ENCODE assay signal across 8 mouse cellular contexts in the genomic region with DNA sequence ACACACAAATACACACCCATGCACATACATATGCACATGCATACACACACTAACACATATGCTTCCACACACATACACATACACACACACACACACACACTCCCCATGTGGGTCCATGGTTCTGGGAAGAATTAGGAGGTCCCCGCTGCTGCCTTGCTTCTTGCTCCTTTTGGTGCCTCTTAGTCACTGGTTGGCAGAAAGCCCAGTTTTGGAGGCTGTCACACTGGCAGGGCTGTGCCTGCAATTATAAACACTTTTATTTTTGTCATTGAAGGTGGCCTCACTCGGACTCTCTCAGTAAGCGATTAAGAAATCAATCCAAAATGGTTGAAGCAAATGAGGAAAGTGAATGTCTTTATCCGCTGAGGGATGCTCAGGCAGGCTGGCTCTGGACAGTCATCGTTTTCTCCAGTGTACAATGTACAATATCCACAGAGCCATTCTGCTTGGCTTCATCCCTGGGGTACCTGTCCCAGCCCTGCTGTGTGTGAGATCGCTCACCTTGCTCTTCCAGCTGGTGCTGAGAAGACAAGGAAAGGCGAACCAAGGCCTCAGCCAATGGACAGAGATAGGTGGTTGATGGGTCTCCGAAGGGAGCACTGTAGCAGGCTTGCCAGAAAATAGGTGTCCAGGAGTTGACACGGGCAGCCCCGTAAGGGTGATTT.
DNase-seq lines count a peak whose midpoint lies in the region; ATAC-seq and TF ChIP-seq lines count a peak whose summit lies in the region.

No protein-coding gene starts in this region.

- no peak overlapping the region for H3K27ac ChIP-seq in hindbrain, embryonic 16.5 days (ENCODE audit: low read depth, low read length)
- H3K27ac ChIP-seq in hindbrain, embryonic 12.5 days: no peak overlapping the region
- peak overlapping the region; percentile 37; the same call in 1 of the 2 replicates for H3K27ac ChIP-seq in left cerebral cortex, adult 2 months
- H3K27ac ChIP-seq in liver, postnatal 0 days (ENCODE audit: low read depth): no peak overlapping the region
- no peak overlapping the region for H3K27ac ChIP-seq in midbrain, embryonic 13.5 days

- intact Hi-C loops in left cerebral cortex, adult 2 months (cut with DNase I): no loop called here

- H3K4me2 ChIP-seq in hindbrain, embryonic 16.5 days (ENCODE audit: low read length): no peak overlapping the region
- H3K4me2 ChIP-seq in hindbrain, embryonic 12.5 days (replicated peaks): no peak overlapping the region
- no peak overlapping the region for H3K4me2 ChIP-seq in liver, postnatal 0 days (ENCODE audit: low read depth, low read length)
- no peak overlapping the region for H3K4me2 ChIP-seq in midbrain, embryonic 13.5 days (replicated peaks)

- no peaks in the 10 kb centered on the region for H3K36me3 ChIP-seq in hindbrain, embryonic 16.5 days (ENCODE audit: control insufficient read depth, insufficient read depth, low read length)
- no peaks in the 10 kb centered on the region for H3K36me3 ChIP-seq in hindbrain, embryonic 12.5 days
- no peaks in the 10 kb centered on the region for H3K36me3 ChIP-seq in liver, postnatal 0 days (replicated peaks; ENCODE audit: insufficient read depth, low read length)
- H3K36me3 ChIP-seq in midbrain, embryonic 13.5 days: no peaks in the 10 kb centered on the region

- H3K9me3 ChIP-seq in hindbrain, embryonic 16.5 days (ENCODE audit: control insufficient read depth, low read length): peaks cover 3% of the 10 kb centered on the region; the same call in 1 of the 2 replicates
- H3K9me3 ChIP-seq in hindbrain, embryonic 12.5 days (replicated peaks): 0 out of 2 replicates have a peak, but pooled peaks cover 5% of the 10 kb centered on the region
- no peaks in the 10 kb centered on the region for H3K9me3 ChIP-seq in liver, postnatal 0 days (ENCODE audit: low read length)
- peaks cover 7% of the 10 kb centered on the region; the same call in 1 of the 2 replicates for H3K9me3 ChIP-seq in midbrain, embryonic 13.5 days

- peaks cover 7% of the 10 kb centered on the region; the same call in 1 of the 2 replicates for H3K4me1 ChIP-seq in hindbrain, embryonic 16.5 days (ENCODE audit: control insufficient read depth, insufficient read depth, low read depth, low read length)
- H3K4me1 ChIP-seq in hindbrain, embryonic 12.5 days: no peaks in the 10 kb centered on the region
- no peaks in the 10 kb centered on the region for H3K4me1 ChIP-seq in liver, postnatal 0 days (ENCODE audit: insufficient read depth)
- no peaks in the 10 kb centered on the region for H3K4me1 ChIP-seq in midbrain, embryonic 13.5 days (replicated peaks)

- 62% methylated on average over 10 of the region's 10 CpGs for WGBS in hindbrain, embryonic 16.5 days
- 86% methylated on average over 10 of the region's 10 CpGs for WGBS in hindbrain, embryonic 12.5 days
- 76% methylated on average over 10 of the region's 10 CpGs for WGBS in liver, postnatal 0 days (ENCODE audit: insufficient replicate concordance)
- 82% methylated on average over 10 of the region's 10 CpGs for WGBS in midbrain, embryonic 13.5 days

- H3K27me3 ChIP-seq in hindbrain, embryonic 16.5 days (replicated peaks; ENCODE audit: control insufficient read depth, insufficient read depth, low read length): no peaks in the 10 kb centered on the region
- no peaks in the 10 kb centered on the region for H3K27me3 ChIP-seq in hindbrain, embryonic 12.5 days
- H3K27me3 ChIP-seq in liver, postnatal 0 days (ENCODE audit: insufficient read depth, low read length): no peaks in the 10 kb centered on the region
- H3K27me3 ChIP-seq in midbrain, embryonic 13.5 days: no peaks in the 10 kb centered on the region

- ATAC-seq in hindbrain, embryonic 16.5 days: peak; percentile 34
- ATAC-seq in hindbrain, embryonic 12.5 days (ENCODE audit: low FRiP score): no peak
- no peak for ATAC-seq in liver, postnatal 0 days
- ATAC-seq in midbrain, embryonic 13.5 days: no peak

- H3K4me3 ChIP-seq in hindbrain, embryonic 16.5 days (ENCODE audit: low read length): no peak overlapping the region
- no peak overlapping the region for H3K4me3 ChIP-seq in hindbrain, embryonic 12.5 days
- H3K4me3 ChIP-seq in left cerebral cortex, adult 2 months: no peak overlapping the region
- H3K4me3 ChIP-seq in liver, postnatal 0 days (ENCODE audit: low read depth, low read length): no peak overlapping the region
- no peak overlapping the region for H3K4me3 ChIP-seq in midbrain, embryonic 13.5 days (replicated peaks)

- TF ChIP-seq EP300 in liver, postnatal 0 days (IDR thresholded peaks at IDR 0.05; ENCODE audit: low read depth): no peak

- peak; percentile 78 for DNase-seq in adrenal gland, postnatal 14 days
- peak; percentile 61 to 82 for DNase-seq in frontal cortex, postnatal 36 days (ENCODE audit: low spot score in 2 of 2)
- DNase-seq in left cerebral cortex, adult 2 months (ENCODE audit: extremely low spot score in 1 of 2, low spot score in 2 of 2): peak; percentile 63 to 69
- no peak for DNase-seq in thymus, postnatal 10 days (ENCODE audit: low spot score in 2 of 2)
- no peak for DNase-seq in liver, postnatal 0 days

- H3K9ac ChIP-seq in hindbrain, embryonic 16.5 days (ENCODE audit: low read depth, low read length): no peak overlapping the region
- H3K9ac ChIP-seq in hindbrain, embryonic 12.5 days: no peak overlapping the region
- H3K9ac ChIP-seq in liver, postnatal 0 days (replicated peaks): no peak overlapping the region
- H3K9ac ChIP-seq in midbrain, embryonic 13.5 days (replicated peaks): no peak overlapping the region

- TF ChIP-seq CTCF in left cerebral cortex, adult 2 months (IDR thresholded peaks at IDR 0.05): no peak
- TF ChIP-seq CTCF in liver, postnatal 0 days (IDR thresholded peaks at IDR 0.05; ENCODE audit: low read depth): no peak

Comparison
In these comparisons a context has a peak if more than half of its experiments do, and no peak if none do; other contexts are left out.
1. DNase-seq: peak in adrenal gland, postnatal 14 days (single experiment), frontal cortex, postnatal 36 days (2 of 2) and left cerebral cortex, adult 2 months (2 of 2); none in thymus, postnatal 10 days (0 of 2) and liver, postnatal 0 days (single experiment).